Comparison of ENCODE assay signal across 8 mouse cellular contexts in the genomic region with DNA sequence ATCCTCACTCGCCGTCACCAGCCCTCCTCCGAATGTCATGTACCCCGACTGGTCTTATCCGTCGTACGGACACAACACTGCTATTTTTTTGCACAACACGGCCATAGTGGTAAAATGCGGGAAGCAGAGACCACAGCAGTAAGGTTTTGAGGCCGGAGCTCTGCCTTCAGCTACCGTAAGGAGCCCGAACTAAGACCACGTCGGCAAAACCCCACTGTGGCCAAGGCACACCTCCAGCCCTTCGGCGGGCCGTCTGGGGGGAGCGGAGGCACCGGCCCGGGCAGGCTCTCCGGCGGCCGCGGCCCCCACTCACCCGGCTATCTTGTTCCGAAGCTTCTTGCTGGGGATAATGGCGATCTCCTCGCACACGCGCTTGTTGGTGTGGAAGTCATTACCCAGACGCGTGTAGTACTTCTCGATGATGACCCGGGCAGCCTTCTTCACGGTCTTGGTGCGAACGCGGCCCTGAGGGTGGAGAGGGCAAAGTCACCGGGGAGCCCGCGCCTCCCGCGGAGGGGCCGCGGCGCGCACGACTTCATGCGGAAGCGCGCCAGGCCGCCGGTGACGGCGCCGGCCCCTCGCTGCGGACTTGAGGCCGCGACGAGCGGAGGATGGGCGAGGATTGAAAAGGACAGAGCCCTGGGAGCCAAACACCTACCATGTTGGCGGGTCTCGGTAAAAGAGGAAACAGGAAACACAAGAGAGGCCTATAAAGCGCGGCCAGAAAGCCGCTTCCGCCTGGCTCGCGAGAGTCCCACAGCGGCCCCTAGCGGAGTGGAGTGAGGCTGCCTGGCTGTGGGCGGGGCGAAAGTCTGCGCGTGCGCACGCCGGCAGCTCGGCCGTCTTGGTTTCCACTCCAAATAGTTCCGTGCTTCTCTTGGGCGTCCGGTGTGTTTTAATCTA. TPM values are rescaled to one million over a fixed set of nuclear protein-coding genes. Genes with fewer than 3 reads are reported as not detected.
DNase-seq lines count a peak whose midpoint lies in the region; ATAC-seq lines count a peak whose summit lies in the region.

Gene Rps17 (minus strand): TSS at position 711 of the 903 bp plus-strand sequence.

- no peaks in the 10 kb centered on the region for H3K9me3 ChIP-seq in intestine, embryonic 14.5 days (ENCODE audit: control insufficient read depth, low read length)

- H3K27ac ChIP-seq in intestine, embryonic 14.5 days (ENCODE audit: low read depth): peak within 1 kb of the TSS; percentile 82

- H3K4me2 ChIP-seq in intestine, embryonic 14.5 days (ENCODE audit: low read length): peak within 1 kb of the TSS; percentile 95

- peaks cover 41% of the 10 kb centered on the region for H3K36me3 ChIP-seq in intestine, embryonic 14.5 days (ENCODE audit: control insufficient read depth, insufficient read depth, low read length)

- peak; percentile 97 to 99 for DNase-seq in adrenal gland, adult (ENCODE audit: inconsistent age in 2 of 2, low spot score in 1 of 2)
- DNase-seq in embryo, embryonic 10.5 days (ENCODE audit: low spot score): peak; percentile 95
- peak; percentile 96 for DNase-seq in gastrocnemius, postnatal 25 days
- DNase-seq in intestine, embryonic 14.5 days (ENCODE audit: low spot score): peak; percentile 100
- DNase-seq in left cerebral cortex, postnatal 14 days (ENCODE audit: low spot score in 2 of 2): peak; percentile 97 to 99
- peak; percentile 96 for DNase-seq in mesoderm, embryonic 11.5 days (ENCODE audit: low read depth, low spot score)
- peak; percentile 88 to 92 for DNase-seq in right cerebral cortex, postnatal 36 days (ENCODE audit: low spot score in 2 of 2)
- peak; percentile 94 for DNase-seq in yolk sac, embryonic 10.5 days (ENCODE audit: low spot score)

- peak within 1 kb of the TSS; percentile 97 for H3K9ac ChIP-seq in intestine, embryonic 14.5 days (ENCODE audit: low read length)

- intact Hi-C loops in left cerebral cortex, postnatal 14 days (cut with DNase I): loop anchor here (5.0 kb wide), 1 partner anchor 137 kb away; no protein-coding TSS in a partner anchor

- H3K4me3 ChIP-seq in intestine, embryonic 14.5 days (ENCODE audit: low read depth, low read length): peak within 1 kb of the TSS; percentile 87

- ATAC-seq in intestine, embryonic 14.5 days (replicated peaks; ENCODE audit: low FRiP score, low TSS enrichment, low read depth): peak; percentile 89

- H3K4me1 ChIP-seq in intestine, embryonic 14.5 days (replicated peaks; ENCODE audit: control insufficient read depth, insufficient read depth, low read length): peaks cover 19% of the 10 kb centered on the region

- WGBS in intestine, embryonic 14.5 days: under 1% methylated on average over 81 of the region's 85 CpGs

- H3K27me3 ChIP-seq in intestine, embryonic 14.5 days (replicated peaks; ENCODE audit: control insufficient read depth, insufficient read depth, low read length): no peaks in the 10 kb centered on the region

RNA-seq across cellular contexts. Expression of gene Rps17, which starts in this region (rescaled TPM):
- total RNA-seq in gastrocnemius, postnatal 25 days (2021): 100 to 1,000 TPM; 694 to 707 TPM
- 1,489 and 1,594 TPM in 2 replicates for polyA plus RNA-seq in intestine, embryonic 14.5 days (2014; fragmentation: Nextera tagmentation; extraction: Ambion mirVana)
- total RNA-seq in left cerebral cortex, postnatal 14 days (2021): 100 to 1,000 TPM; 484 TPM

Comparison
In these comparisons a context has a peak if more than half of its experiments do, and no peak if none do; other contexts are left out.
1. Peak in every context shown above with its lines: DNase-seq, ATAC-seq, H3K4me3 ChIP-seq and H3K27ac ChIP-seq.